Mouse (Mus musculus): ENCODE data around the gene Dennd6a. TPM values are rescaled to one million over a fixed set of nuclear protein-coding genes. Genes with fewer than 3 reads are reported as not detected.

Dennd6a gene
- total RNA-seq, 1 experiment = 19.9 TPM

- in situ Hi-C loops (cut with MboI; ENCODE audit: low sequenced_read_pairs in 2 of 2, unreplicated experiment in 2 of 2) = no loop called here
- no peaks in the 10 kb centered on the region for H3K36me3 ChIP-seq (ENCODE audit: control insufficient read depth, insufficient read depth, low read length, poor library complexity, severe bottlenecking)
- H3K27ac ChIP-seq (ENCODE audit: insufficient read depth, low read depth, low read length, poor library complexity, severe bottlenecking) = no peak overlapping the region
- H3K4me3 ChIP-seq (ENCODE audit: insufficient read depth in 1 of 2, low read depth in 1 of 2, low read length in 2 of 2, poor library complexity in 1 of 2, severe bottlenecking in 1 of 2) = no peak overlapping the region
- no peaks in the 10 kb centered on the region for H3K4me1 ChIP-seq (ENCODE audit: control insufficient read depth in 2 of 2, insufficient read depth in 2 of 2, low read length in 2 of 2, poor library complexity in 1 of 2)
- H3K9me3 ChIP-seq (ENCODE audit: control insufficient read depth, insufficient read depth, low read depth, low read length) = no peaks in the 10 kb centered on the region
- DNase-seq (ENCODE audit: low read depth, low spot score) = no peak
- H3K9ac ChIP-seq (ENCODE audit: insufficient read depth, low read depth, low read length, poor library complexity, severe bottlenecking) = no peak overlapping the region
- TF ChIP-seq MAFK (IDR thresholded peaks at IDR 0.05; ENCODE audit: insufficient read depth, low read depth, low read length) (no peak), CHD2 (IDR thresholded peaks at IDR 0.05; ENCODE audit: low read depth, low read length) (no peak), ZNF384 (IDR thresholded peaks at IDR 0.05; ENCODE audit: low read depth, low read length) (no peak), ZC3H11A (IDR thresholded peaks at IDR 0.05; ENCODE audit: borderline replicate concordance, low read depth, low read length) (no peak), HCFC1 (IDR thresholded peaks at IDR 0.05; ENCODE audit: borderline replicate concordance, insufficient read depth, low read length) (no peak)
Observed at GRCm38 (mm10) chr14:26547516-26548488, 25.9 kb upstream of the Dennd6a start.

- no peak overlapping the region for H3K9ac ChIP-seq (ENCODE audit: insufficient read depth, low read depth, low read length, poor library complexity, severe bottlenecking)
- no peak overlapping the region for H3K4me3 ChIP-seq (ENCODE audit: insufficient read depth in 1 of 2, low read depth in 1 of 2, low read length in 2 of 2, poor library complexity in 1 of 2, severe bottlenecking in 1 of 2)
- in situ Hi-C loops (cut with MboI; ENCODE audit: low sequenced_read_pairs in 2 of 2, unreplicated experiment in 2 of 2) = no loop called here
- TF ChIP-seq ZNF384 (IDR thresholded peaks at IDR 0.05; ENCODE audit: low read depth, low read length) (no peak), ZC3H11A (IDR thresholded peaks at IDR 0.05; ENCODE audit: borderline replicate concordance, low read depth, low read length) (no peak), HCFC1 (IDR thresholded peaks at IDR 0.05; ENCODE audit: borderline replicate concordance, insufficient read depth, low read length) (no peak), MAFK (IDR thresholded peaks at IDR 0.05; ENCODE audit: insufficient read depth, low read depth, low read length) (no peak), CHD2 (IDR thresholded peaks at IDR 0.05; ENCODE audit: low read depth, low read length) (no peak)
- H3K36me3 ChIP-seq (ENCODE audit: control insufficient read depth, insufficient read depth, low read length, poor library complexity, severe bottlenecking) = no peaks in the 10 kb centered on the region
- no peak overlapping the region for H3K27ac ChIP-seq (ENCODE audit: insufficient read depth, low read depth, low read length, poor library complexity, severe bottlenecking)
- no peak for DNase-seq (ENCODE audit: low read depth, low spot score)
- no peaks in the 10 kb centered on the region for H3K9me3 ChIP-seq (ENCODE audit: control insufficient read depth, insufficient read depth, low read depth, low read length)
- no peaks in the 10 kb centered on the region for H3K4me1 ChIP-seq (ENCODE audit: control insufficient read depth in 2 of 2, insufficient read depth in 2 of 2, low read length in 2 of 2, poor library complexity in 1 of 2)
Observed at GRCm38 (mm10) chr14:26550712-26551111, 22.9 kb upstream of the Dennd6a start.

GRCm38 (mm10) chr14:26552441-26552840 lies 21.2 kb upstream of the Dennd6a start:
- TF ChIP-seq MAFK (IDR thresholded peaks at IDR 0.05; ENCODE audit: insufficient read depth, low read depth, low read length) (no peak), ZC3H11A (IDR thresholded peaks at IDR 0.05; ENCODE audit: borderline replicate concordance, low read depth, low read length) (no peak), CHD2 (IDR thresholded peaks at IDR 0.05; ENCODE audit: low read depth, low read length) (no peak), HCFC1 (IDR thresholded peaks at IDR 0.05; ENCODE audit: borderline replicate concordance, insufficient read depth, low read length) (no peak), ZNF384 (IDR thresholded peaks at IDR 0.05; ENCODE audit: low read depth, low read length) (no peak)
- Histone ChIP-seq H3K4me3 (ENCODE audit: insufficient read depth in 1 of 2, low read depth in 1 of 2, low read length in 2 of 2, poor library complexity in 1 of 2, severe bottlenecking in 1 of 2) (no peak overlapping the region), H3K4me1 (ENCODE audit: control insufficient read depth in 2 of 2, insufficient read depth in 2 of 2, low read length in 2 of 2, poor library complexity in 1 of 2) (no peaks in the 10 kb centered on the region), H3K27ac (ENCODE audit: insufficient read depth, low read depth, low read length, poor library complexity, severe bottlenecking) (no peak overlapping the region), H3K9ac (ENCODE audit: insufficient read depth, low read depth, low read length, poor library complexity, severe bottlenecking) (no peak overlapping the region), H3K9me3 (ENCODE audit: control insufficient read depth, insufficient read depth, low read depth, low read length) (no peaks in the 10 kb centered on the region), H3K36me3 (ENCODE audit: control insufficient read depth, insufficient read depth, low read length, poor library complexity, severe bottlenecking) (no peaks in the 10 kb centered on the region)
- DNase-seq (ENCODE audit: low read depth, low spot score) = no peak
- in situ Hi-C loops (cut with MboI; ENCODE audit: low sequenced_read_pairs in 2 of 2, unreplicated experiment in 2 of 2) = no loop called here

- Histone ChIP-seq H3K4me1 (ENCODE audit: control insufficient read depth in 2 of 2, insufficient read depth in 2 of 2, low read length in 2 of 2, poor library complexity in 1 of 2) (no peaks in the 10 kb centered on the region), H3K9ac (ENCODE audit: insufficient read depth, low read depth, low read length, poor library complexity, severe bottlenecking) (no peak overlapping the region), H3K4me3 (ENCODE audit: insufficient read depth in 1 of 2, low read depth in 1 of 2, low read length in 2 of 2, poor library complexity in 1 of 2, severe bottlenecking in 1 of 2) (no peak overlapping the region), H3K9me3 (ENCODE audit: control insufficient read depth, insufficient read depth, low read depth, low read length) (no peaks in the 10 kb centered on the region), H3K27ac (ENCODE audit: insufficient read depth, low read depth, low read length, poor library complexity, severe bottlenecking) (no peak overlapping the region), H3K36me3 (ENCODE audit: control insufficient read depth, insufficient read depth, low read length, poor library complexity, severe bottlenecking) (no peaks in the 10 kb centered on the region)
- no peak for DNase-seq (ENCODE audit: low read depth, low spot score)
- in situ Hi-C loops (cut with MboI; ENCODE audit: low sequenced_read_pairs in 2 of 2, unreplicated experiment in 2 of 2) = no loop called here
- TF ChIP-seq CHD2 (IDR thresholded peaks at IDR 0.05; ENCODE audit: low read depth, low read length) (no peak), MAFK (IDR thresholded peaks at IDR 0.05; ENCODE audit: insufficient read depth, low read depth, low read length) (no peak), ZC3H11A (IDR thresholded peaks at IDR 0.05; ENCODE audit: borderline replicate concordance, low read depth, low read length) (no peak), HCFC1 (IDR thresholded peaks at IDR 0.05; ENCODE audit: borderline replicate concordance, insufficient read depth, low read length) (no peak), ZNF384 (IDR thresholded peaks at IDR 0.05; ENCODE audit: low read depth, low read length) (no peak)
Observed at GRCm38 (mm10) chr14:26552853-26553252, 20.8 kb upstream of the Dennd6a start.

Data from ES-E14 (cell line).